Mouse (Mus musculus) lung, postnatal 36 days (tissue): Measurements from ENCODE around the gene Patl2.

Source experiments
- DNase-seq: peaks from one replicate; pipeline ENCODE4 v3.0.0; 2022; ENCODE audit warnings: mixed read lengths

The Patl2 gene

DNA sequence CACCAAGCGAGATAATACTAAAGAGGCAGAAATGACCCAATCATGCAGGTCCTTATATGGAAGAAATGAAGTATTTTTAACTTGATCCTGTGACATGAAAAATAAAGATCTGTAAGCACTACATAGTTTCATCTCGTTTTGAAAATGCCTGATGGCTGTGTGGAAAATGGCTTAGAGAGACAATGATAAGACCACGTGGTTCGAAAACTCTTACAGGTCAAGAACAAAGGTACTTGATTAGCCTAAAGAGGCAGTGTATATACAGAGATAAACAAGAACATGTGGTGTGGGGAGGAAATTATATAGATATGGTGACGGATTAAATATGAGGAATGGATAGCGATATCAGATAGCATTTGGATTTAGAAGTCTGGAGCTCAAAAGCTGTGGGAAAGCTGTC lies 14.7 kb downstream of the Patl2 start:
- no peak for DNase-seq

DNA sequence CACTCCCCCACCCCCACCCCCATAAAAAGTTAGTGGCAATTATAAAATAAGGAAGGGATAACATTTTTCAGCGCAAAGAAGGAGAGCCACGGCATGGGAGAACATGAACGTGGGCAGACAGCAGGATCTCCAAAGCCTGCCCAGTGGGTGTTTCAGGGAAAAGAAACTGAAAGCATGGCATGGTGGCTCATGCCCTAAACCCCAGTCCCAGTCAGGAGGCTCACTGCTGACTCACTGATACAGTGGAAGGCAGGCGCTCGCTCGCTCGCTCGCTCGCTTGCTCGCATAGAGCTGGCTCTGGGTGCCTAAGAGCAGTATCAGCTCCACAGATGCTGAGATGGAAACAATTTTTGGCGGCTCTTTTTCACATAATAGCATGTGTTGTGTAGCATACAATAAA lies 21.7 kb downstream of the Patl2 start:
- peak; percentile 34 for DNase-seq

DNA sequence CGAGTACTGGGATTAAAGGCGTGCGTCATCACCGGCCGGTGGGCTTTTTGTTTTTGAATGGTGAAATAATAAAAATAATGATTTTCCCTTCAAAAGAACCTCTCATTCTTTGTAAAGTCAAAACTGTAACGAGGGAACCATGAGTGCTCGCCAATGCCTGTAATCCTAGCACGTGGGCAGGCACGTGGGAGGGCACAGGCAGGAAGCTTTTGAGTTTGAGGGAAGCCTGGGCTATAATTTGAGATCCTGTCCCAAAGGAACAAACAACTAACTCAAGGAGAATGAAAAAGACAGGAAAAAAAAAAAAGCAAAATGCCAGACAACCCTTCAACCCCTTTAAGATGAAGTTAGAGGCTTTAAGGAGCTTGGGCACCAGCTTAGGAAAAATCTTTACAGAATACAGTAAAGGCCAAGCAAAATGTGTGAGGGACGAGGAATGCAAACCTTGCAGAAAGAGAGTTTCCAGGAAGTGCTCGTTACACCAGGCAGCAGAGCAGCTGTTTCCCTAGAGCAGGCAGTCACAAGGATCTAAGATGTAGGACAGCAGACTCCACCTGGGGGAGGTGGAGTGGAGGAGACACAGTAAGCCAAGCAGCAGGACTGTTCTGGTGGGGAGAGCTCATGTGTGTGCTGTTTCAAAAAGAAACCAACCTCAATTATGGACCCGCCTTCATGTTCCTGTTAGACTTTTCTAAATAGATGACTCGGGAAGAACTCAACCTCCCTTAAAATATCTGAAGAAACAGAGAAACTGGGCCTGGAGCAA lies 22.4 kb downstream of the Patl2 start:
- DNase-seq = no peak

DNA sequence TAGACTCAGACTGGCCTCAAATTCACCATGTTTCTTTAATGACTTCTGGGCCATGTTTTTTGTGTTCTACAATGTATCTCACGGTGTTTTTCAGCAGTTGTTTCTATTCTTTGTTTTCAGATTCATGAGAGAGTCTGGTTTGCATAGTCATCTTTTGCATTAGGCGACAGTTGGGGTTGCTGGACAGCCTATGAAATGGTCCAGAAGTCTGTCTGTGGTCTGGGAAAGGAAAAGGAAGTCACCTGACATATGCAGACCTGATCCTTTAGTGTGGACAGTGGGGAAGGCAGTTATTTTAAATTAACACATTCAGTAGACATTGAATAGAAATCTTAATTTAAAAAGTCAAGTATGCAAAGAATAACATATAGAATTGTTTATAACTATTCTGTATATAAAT lies 23.5 kb downstream of the Patl2 start:
- DNase-seq = no peak

DNA sequence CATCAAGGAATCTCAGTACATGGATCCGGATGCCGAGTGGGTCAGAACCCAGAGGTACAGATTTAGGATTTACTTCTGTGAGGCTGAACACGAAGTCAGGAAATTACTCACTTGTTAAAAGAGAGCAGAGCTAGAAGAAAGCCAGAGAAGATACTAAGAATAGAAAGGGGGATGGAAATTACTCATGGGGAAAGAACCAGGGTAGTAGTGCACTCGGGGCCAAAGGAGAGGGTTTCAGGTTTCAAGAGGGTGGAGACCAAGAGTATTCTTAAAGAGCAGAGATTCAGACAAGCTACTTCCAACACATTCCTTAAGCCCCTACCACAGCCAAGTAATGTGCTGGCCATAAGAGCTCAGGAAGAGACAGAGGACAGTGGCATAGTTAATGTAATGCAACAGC lies 24.4 kb downstream of the Patl2 start:
- DNase-seq = no peak

DNA sequence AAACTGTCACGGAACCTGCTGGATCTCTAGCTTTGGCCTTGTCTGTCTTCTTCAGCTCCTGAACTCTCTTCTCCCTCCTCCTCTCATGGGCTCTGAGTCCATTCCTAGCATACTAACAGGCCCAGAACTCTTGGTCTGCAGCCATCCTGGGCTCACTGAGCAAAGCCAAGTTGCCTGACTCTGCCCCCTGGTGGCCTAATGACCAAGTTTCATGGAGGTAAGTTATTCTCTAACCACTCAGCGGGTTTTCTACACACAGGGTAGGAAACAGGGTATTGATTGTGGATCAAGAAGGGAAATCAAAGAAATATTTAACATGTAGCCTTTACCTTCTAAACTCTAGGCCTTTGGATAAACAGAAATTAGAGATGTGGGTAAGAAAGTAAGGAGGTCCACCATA lies 25.3 kb downstream of the Patl2 start, which contains the start of gene Trim69:
Gene Trim69, plus strand, starts transcription at position 21 of the 400 bp plus-strand sequence.
- DNase-seq = peak; percentile 94

DNA sequence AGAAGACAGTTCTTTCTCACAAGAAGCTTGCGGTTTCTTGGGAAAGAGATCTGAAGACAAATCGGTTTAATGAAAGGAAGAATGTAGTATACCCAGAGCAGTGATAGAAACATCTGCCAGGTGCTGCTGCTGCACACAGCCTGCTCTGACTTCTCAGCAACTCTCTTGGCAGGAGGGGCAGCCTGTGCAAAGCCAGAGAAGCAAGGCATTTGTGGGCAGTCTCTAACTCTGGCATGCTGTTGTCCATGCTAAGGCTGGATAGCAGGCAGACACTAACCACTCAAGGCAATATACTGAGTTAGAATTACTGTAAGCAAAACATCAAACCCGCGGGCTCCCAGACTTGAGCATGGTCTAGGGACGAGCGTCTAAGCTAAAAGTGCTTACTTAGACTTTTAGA lies 26.3 kb downstream of the Patl2 start:
- no peak for DNase-seq

DNA sequence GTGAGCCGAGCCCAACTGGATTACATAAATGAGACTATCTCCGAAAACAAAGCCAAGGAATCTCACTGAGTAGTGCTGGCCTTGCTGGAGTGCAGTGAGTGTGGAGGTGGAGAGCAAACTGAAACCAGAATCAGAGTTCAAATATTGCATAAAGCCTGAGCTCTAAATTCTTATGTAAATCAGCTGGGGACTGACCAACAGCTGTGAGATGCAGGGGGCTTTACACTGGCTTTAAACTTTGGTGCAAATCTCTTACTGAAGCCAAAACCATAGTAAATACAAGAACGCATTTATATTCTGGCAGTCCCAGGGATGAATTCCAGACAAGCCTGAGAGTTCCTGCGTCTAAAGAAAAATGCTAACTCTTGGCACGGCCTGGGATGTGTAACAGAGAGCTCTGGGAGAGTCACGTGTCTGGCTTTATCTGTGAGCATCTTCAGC lies 27.6 kb downstream of the Patl2 start:
- peak; percentile 35 for DNase-seq

DNA sequence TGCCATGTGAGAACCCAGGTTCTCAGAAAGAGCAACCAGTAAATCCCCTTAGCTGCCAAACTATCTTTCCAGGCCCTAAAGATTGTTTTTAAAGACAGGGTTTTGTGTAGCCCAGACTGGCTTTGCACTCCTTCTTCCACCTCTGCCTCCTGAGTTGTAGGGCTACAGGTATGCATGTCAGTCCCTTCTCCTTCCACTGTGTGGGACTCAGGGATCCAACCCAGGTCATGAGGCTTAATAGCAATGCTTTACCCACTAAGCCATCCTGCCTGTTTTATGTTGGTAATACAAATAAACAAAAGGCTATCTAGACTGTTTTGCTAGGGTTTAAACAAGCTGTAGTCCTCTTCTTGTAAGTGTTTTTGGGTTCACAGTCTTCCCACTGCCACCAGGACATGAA lies 28.4 kb downstream of the Patl2 start:
- DNase-seq = no peak

DNA sequence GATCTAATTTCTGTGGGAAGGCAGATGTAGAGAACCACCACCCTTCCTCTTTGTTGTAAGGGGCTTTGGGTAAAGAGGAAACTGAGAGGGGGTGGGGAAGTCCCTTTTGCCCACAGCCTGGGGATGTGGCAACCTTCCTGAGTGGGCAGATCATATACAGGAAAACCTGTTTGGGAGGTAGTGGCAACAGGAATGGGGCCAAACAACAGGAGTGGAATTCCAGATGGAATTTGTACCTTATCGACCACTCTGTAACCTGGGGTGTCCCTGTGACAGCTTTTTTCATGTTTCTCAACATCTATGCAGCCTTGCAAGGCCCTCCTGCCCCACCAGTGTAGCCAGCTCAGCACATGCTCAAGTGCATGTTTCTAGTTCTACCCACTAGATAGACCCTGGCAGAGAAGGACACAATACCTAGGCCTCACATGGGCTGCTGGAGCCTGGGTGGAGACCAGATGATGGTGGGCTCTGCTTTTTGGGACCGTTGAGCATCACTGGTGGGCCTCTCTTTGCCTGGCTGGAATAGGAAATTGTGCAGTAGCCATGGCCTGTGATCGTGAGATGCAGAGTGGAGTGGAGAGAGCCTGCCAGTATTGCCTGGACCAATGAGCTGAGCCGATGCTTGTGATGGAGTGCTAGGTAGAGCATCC lies 29.8 kb downstream of the Patl2 start:
- DNase-seq = peak; percentile 57

DNA sequence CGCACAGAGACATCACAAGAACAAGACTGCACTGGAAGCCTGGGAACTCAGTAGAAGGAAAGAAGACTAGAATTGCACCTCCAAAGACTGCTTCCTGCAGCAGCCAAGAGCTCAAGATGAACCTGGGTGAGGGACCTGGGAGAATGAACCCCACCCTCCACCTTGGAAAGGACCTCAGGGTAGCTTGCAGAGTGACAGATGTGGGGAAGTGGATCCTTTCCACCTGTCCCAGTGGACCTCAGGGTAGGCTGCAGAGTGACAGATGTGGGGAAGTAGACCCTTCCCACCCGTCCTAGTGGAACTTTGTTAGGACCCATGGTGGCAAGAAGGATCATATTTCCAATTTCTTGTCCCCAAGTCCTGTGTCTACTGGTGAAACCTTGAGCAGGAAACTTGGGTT lies 30.7 kb downstream of the Patl2 start:
- no peak for DNase-seq

DNA sequence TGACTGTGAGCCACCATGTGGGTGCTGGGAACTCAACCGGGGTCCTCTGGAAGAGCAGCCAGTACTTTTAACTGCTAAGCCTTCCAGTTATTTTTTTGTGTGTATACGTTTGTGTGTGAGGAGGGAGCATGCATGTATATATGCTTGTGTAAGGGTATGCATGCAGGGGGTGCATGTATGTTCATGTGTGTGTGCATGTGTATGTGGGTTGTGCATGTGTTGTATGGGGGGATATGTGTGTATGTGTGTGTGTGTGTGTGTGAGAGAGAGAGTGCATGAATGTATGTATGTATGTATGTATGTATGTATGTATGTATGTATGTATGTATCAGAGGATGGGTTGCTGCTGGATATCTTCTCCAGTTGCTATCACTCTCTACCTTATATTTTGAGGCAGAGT lies 31.5 kb downstream of the Patl2 start:
- DNase-seq = no peak

DNA sequence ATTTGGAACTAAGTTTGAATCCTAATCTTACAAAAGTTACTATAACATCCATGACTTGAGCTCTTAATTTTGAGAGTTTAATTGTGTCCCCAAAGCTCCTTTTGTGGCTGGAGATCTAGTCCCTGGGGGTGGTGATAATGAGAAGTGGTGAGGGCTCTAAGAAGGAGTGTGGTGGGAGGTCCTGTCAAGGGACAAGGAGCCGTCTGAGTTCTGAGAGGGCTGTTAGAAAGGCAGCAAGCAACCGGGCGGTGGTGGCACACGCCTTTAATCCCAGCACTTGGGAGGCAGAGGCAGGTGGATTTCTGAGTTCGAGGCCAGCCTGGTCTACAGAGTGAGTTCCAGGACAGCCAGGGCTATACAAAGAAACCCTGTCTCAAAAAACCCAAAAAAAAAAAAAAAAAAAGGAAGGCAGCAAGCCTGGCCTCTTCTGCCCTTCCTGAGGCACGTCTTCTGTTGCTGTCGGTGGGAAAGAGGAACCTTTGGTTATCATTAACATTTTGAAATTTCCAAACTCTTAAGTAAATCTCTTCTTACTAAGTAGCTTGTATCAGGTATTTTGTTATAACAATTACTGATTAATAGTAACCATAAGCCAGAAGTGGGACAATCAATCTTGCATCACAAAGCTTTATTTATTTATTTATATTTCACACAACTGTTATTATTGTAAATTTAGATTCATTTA lies 32.2 kb downstream of the Patl2 start:
- DNase-seq = no peak

DNA sequence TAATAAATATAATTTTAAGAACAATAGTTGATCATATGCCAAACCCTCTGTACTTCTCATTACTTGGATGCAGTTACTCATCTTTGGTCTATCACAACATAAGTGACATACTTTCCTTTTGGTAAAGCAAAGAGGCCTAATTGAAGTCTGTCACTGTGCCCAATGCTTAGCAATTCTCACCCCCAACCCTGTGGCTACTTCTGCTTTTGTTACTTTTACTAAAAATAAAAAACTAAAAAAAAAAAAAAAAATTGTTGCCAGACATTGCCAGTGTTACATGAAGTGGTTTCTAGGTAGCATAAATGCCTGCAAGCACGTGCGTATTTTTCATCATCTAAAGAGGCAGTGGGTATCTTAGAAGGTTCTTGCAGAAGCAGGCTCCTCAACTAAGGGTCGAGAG lies 33.1 kb downstream of the Patl2 start:
- DNase-seq = no peak

DNA sequence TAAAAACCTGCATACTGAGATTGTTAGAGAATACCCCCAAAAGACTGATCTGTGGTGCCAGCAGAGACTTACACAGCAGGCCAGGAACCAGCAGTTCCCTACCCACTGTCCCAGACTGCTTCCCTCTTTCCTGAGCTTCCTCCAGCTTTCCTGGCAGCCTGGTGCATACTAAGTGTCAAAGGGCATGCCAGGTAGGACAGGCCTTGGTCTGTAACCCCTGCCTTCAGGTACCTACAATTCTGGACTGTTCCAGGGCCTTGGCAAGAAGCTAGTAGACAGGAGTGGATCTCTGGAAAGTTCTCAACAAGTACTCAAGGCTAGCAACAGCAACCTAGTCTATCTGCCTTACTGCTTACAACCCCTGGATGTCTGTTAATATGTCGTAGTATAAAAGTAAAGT lies 34.8 kb downstream of the Patl2 start:
- no peak for DNase-seq

DNA sequence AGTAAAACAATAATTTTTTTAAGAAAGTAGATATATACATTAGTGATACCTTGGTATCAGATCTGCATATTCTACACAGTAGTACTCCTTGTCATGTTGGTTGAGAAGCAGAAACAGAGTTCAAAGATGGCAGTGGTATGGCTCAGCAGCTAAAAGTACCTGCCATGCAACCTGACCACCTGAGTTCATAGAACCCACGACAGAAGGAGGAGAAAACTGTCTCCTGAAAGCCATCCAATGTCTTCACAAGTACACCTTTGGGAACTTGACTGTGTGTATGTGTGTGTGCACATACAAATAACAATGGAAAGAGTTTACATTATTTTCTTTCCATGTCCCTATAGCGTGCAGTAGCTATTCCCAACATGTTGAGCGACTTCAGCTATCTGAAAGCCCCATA lies 36.3 kb downstream of the Patl2 start:
- DNase-seq = no peak

DNA sequence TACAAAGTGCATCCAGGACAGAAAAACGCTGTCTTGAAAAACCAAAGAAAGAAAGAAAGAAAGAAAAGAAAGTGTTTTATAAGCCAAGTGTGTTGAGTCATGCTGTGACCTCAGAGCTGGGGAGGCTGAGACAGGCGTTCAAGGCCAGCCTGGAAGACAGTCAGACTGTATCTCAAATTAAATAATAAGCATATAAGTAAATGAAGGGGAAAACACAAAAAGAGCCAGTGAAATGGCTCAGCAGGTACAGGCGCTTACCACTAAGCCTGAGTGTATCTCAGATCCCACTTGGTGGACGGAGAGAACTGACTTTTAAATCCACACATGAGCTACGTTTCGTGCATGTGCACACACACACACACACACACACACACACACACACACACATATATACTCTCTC lies 36.7 kb downstream of the Patl2 start:
- no peak for DNase-seq

DNA sequence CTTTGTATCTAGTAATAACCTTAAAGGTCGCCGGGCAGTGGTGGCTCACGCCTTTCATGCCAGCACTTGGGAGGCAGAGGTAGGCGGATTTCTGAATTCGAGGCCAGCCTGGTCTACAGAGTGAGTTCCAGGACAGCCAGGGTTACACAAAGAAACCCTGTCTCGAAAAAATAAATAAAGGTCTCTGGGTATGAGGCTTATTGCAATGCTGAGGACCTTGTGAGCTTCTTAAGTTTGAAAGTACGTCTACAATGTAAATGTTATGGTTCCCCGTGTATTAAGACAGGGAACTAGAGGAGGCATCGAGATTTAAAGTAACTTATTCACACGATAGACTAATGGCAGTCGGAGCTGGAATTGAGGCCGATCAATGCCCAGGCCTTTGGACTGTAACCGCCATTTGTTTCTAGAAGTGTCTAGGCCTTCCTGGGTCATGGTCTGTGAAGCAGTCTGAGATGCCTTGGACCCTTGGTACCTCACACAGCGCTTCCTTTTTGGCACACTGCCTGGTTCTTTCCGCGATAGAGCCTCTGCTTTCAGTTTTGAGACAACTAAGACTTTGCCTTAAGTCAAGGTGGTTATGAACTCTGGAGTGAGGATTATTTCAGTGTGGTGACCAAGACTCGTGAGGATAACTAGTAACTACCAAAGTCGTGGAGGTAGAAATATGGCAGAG lies 37.6 kb downstream of the Patl2 start:
- DNase-seq = peak; percentile 94

DNA sequence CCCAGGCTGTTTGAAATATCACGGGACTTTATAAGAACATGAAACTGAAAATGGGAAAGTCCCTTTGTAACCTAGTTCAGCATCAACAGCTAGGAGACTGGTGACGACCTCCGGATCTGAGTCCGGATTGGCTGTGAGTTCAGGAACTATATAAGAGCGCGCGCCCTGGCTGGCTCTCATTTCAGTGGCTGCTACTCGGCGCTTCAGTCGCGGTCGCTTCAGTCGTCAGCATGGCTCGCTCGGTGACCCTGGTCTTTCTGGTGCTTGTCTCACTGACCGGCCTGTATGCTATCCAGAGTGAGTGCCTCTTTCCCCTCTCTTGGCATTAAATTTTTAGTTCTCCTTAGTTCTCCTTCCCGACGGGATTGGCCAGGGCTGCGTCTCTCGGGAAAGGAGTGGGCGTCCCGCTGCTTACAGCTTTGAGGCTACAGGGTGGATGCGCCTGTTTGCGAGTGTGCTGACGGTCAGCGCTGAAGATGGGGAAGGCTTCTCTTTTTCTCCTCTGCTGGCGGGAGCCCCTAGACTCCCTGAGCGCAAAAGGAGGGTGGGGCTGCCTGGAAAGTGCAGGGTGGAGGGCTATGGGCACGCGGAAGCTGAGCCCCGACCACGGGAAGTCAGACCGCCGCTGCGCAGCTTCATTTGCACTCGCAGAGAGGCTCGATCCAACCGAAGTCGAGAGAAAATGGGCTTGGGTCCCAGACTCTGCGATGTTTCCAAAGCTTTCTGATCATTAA lies 38.3 kb downstream of the Patl2 start, which contains the start of gene B2m:
Gene B2m, plus strand, starts transcription at position 179 of the 734 bp plus-strand sequence.
- peak; percentile 99 for DNase-seq

DNA sequence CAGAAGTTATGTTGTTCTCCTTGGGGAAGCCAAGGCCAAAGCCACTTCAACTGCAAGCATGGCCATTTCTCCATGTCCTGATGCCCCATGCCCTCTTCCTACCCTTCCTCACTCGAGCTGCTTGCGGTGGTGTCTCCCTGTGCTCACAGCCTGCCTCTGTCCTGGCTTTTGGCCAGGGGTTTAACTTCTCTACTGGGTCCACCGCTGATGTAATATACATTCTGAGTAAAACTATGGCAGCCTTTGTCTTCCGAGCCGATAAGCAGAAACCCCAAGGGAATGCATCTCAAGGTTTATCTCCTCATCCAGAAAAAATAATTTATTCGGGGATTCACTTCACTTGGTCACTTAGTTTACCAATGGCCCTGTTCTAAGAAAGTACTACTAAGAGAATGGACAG lies 39.3 kb downstream of the Patl2 start:
- DNase-seq = peak; percentile 46

DNA sequence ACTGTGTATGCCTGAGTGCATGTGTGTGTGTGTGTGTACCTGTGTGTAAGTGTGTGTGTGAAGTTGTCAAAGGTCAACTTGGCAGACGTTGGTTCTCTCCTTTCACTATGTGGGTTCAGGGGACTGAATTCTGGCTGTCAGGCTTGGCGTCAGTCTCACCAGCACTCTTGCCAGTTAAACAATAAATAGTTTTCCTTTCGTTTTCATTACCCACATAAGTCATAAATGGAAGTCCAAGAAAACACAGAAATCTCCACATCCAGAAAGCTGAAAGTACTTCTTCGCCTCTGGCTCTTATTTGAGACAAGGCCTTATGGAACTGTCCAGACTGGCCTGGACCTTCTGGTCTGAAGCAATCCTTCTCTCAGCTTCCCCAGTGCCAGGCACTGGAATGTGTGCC lies 40.2 kb downstream of the Patl2 start:
- no peak for DNase-seq

DNA sequence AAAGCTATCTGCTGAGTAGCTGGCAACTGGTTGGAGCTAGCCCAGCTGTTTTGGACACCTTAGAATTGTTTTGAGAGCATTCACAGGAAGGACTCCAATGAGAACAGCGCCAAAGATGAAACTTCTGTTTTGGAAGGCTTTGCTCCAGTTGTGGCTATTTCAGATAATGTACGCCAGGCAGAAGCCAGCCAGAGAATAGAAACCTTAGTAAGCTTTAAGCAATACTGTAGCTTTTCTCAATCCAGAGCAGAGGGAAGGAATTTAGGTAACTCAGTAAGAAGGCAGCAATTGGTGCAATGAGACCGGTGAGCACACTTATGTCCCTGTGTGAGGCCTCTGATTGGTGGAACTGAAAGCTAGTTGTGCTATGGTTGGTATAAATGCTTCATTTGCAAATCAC lies 42.9 kb downstream of the Patl2 start:
- no peak for DNase-seq
